Mouse (Mus musculus) heart, embryonic 15.5 days (tissue): ENCODE results near the gene Kcnq2. TPM values are rescaled to one million over a fixed set of nuclear protein-coding genes. Genes with fewer than 3 reads are reported as not detected.
A peak's percentile ranks its signal among the peaks of the same experiment; 100 is the strongest.

Experiments used
- ATAC-seq: fragments of 200-750 bp; cut with Nextera tagmentation; replicated peaks from 2 replicates; pipeline ENCODE4 v1.8.0; 2017; ENCODE audit warnings: low read depth, moderate TSS enrichment; ENCODE audit not compliant: insufficient number of reproducible peaks, insufficient read depth, low FRiP score
- H3K27ac ChIP-seq: fragments of 300-500 bp; sonication (generic); 2 replicates; pipeline ENCODE4 v1.5.1; 2015; ENCODE audit warnings: mild to moderate bottlenecking, inconsistent platforms
- H3K27me3 ChIP-seq: fragments of 300-500 bp; sonication (generic); 2 replicates; pipeline ENCODE4 v1.6.1; 2015; ENCODE audit warnings: inconsistent platforms
- H3K36me3 ChIP-seq: fragments of 300-500 bp; sonication (generic); 2 replicates; pipeline ENCODE4 v1.6.1; 2015; ENCODE audit warnings: mild to moderate bottlenecking, inconsistent platforms
- H3K4me1 ChIP-seq: fragments of 300-500 bp; sonication (generic); replicated peaks from 2 replicates; pipeline ENCODE4 v1.6.1; 2015; ENCODE audit warnings: inconsistent platforms
- H3K4me2 ChIP-seq: fragments of 300-500 bp; sonication (generic); 2 replicates; pipeline ENCODE4 v1.6.1; 2015; ENCODE audit warnings: inconsistent platforms, mild to moderate bottlenecking, moderate library complexity
- H3K4me3 ChIP-seq: fragments of 300-500 bp; sonication (generic); 2 replicates; pipeline ENCODE4 v1.5.1; 2015; ENCODE audit warnings: mild to moderate bottlenecking, inconsistent platforms
- H3K9ac ChIP-seq: fragments of 300-500 bp; sonication (generic); 2 replicates; pipeline ENCODE4 v1.6.1; 2015; ENCODE audit warnings: mild to moderate bottlenecking, inconsistent platforms
- H3K9me3 ChIP-seq: fragments of 300-500 bp; sonication (generic); replicated peaks from 2 replicates; pipeline ENCODE4 v1.6.1; 2016; ENCODE audit warnings: inconsistent platforms
- WGBS: fragments of 180-500 bp; shearing (Covaris S2); methylation state at CpG from one replicate; pipeline ENCODE4 v1.1.7; 2015; ENCODE audit warnings: mixed read lengths; 5-methylcytosine and 5-hydroxymethylcytosine counted together
- polyA plus RNA-seq: library from polyadenylated mRNA; unstranded; fragments of >200 nt; fragmentation: Nextera tagmentation; extraction: Ambion mirVana; gene quantifications from 2 replicates; pipeline ENCODE4 v1.2.1, GENCODE M21; 2015

The Kcnq2 gene
- polyA plus RNA-seq, 1 experiment from 2014 or later: 0.03 TPM

DNA sequence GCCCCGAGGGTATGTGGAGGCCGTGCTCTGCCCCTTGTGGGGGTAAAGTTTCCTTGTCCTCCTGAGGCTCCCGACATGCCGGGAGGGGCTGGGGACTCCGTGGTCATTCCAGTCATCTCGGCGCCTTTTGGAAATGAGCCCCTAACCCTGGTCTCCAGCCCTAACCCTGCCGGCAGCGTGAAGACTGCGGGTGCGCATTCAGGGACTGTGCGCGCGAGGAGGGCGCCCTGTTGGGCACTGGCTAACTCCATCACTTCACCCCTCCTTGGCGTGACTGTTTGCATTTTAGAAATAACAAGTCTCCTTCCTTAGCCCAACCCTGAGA lies 95.8 kb downstream of the Kcnq2 start:
- H3K4me3 ChIP-seq: peak overlapping the region; percentile 51
- no peak overlapping the region for H3K27ac ChIP-seq
- 1% methylated on average over 16 of the region's 16 CpGs for WGBS

GRCm38 (mm10) chr2:181038644-181039355 lies 96.3 kb downstream of the Kcnq2 start:
- Histone ChIP-seq H3K4me1 (peaks cover 13% of the 10 kb centered on the region), H3K4me2 (peak overlapping the region; percentile 90), H3K27me3 (peaks cover 98% of the 10 kb centered on the region), H3K4me3 (peak overlapping the region; percentile 51), H3K9ac (peak overlapping the region; percentile 33), H3K9me3 (no peaks in the 10 kb centered on the region), H3K36me3 (no peaks in the 10 kb centered on the region), H3K27ac (no peak overlapping the region)
- under 1% methylated on average over 57 of the region's 63 CpGs for WGBS
- no peak for ATAC-seq

More for the DNA sequence above, 95.8 kb downstream of the Kcnq2 start:
- Histone ChIP-seq H3K4me2 (peak overlapping the region; percentile 90), H3K4me1 (peaks cover 12% of the 10 kb centered on the region), H3K9me3 (no peaks in the 10 kb centered on the region), H3K27me3 (peaks cover 93% of the 10 kb centered on the region), H3K36me3 (no peaks in the 10 kb centered on the region), H3K9ac (peak overlapping the region; percentile 33; the same call in 1 of the 2 replicates)
- no peak for ATAC-seq

DNA sequence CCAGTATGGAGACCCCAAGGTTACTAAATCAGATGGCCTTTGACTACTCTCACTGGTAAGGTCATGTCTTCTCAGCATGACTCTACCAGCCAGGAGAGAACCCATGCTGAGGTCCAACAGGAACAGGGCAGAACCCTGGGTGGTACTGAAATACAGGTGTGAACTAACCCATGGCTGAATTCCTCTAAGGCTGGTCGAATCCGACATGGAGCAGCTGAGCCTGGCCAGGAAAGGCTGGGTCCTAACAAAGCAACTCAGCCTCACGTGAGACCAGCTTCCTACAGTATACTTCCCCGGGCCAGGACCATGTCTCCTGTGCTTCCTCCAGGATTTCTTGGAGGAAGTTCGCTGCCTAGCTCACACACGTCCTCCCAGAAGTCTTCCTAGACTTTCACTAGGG lies 98.5 kb downstream of the Kcnq2 start:
- WGBS: 63% methylated on average over 6 of the region's 6 CpGs
- no peak overlapping the region for H3K4me3 ChIP-seq

DNA sequence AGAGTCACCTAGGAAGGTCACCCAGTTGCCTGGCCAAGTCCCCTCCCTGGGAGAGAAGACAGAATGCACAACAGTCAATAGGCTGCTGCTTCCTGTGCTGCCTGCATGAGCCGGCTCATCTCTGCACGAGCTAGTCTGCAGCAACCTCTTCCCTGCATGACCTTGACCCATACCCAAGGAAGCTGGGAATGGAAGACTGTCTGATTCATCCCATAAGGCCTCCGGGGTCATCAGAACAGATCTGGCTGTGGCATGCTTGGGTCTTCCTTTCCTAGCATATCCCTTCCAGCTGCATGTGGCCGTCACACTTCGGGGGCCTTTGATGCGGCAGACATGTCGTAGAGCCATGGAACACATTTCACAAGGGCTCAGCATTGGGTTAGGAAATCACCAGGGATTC lies 99.9 kb downstream of the Kcnq2 start:
- no peak overlapping the region for H3K4me3 ChIP-seq
- H3K4me2 ChIP-seq: no peak overlapping the region
- H3K27me3 ChIP-seq: peaks cover 96% of the 10 kb centered on the region
- H3K9ac ChIP-seq: no peak overlapping the region
- H3K27ac ChIP-seq: no peak overlapping the region
- peaks cover 27% of the 10 kb centered on the region for H3K4me1 ChIP-seq
- WGBS: 77% methylated on average over 7 of the region's 7 CpGs
- no peak for ATAC-seq
- no peaks in the 10 kb centered on the region for H3K9me3 ChIP-seq
- no peaks in the 10 kb centered on the region for H3K36me3 ChIP-seq

More for the DNA sequence above, 98.5 kb downstream of the Kcnq2 start:
- ATAC-seq: no peak
- H3K9ac ChIP-seq: no peak overlapping the region
- peaks cover 27% of the 10 kb centered on the region for H3K4me1 ChIP-seq
- H3K27me3 ChIP-seq: peaks cover 96% of the 10 kb centered on the region
- H3K9me3 ChIP-seq: no peaks in the 10 kb centered on the region
- no peak overlapping the region for H3K4me2 ChIP-seq
- no peak overlapping the region for H3K27ac ChIP-seq
- no peaks in the 10 kb centered on the region for H3K36me3 ChIP-seq

DNA sequence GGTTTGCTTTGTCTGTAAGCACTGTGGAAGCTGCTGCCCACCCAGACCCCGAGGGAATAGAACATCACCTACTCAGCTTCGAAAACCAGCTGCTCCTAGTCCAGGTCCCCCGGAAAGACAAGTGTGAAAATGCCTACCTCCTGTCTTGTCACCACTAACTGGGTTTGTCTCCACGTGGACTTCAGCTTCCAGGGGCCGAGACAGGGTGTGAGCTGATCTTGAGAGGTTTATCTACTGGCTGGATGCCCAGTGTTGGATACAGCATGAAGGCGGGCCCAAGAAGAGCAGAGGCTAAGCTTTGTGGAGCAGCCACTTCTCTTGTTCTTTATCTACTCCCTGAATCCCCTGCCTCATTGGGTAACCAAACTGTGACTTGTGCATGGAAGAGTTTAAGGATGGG lies 101.8 kb downstream of the Kcnq2 start:
- no peak overlapping the region for H3K9ac ChIP-seq
- 24% methylated on average over 6 of the region's 6 CpGs for WGBS
- no peak overlapping the region for H3K27ac ChIP-seq
- peaks cover 15% of the 10 kb centered on the region for H3K4me1 ChIP-seq
- no peaks in the 10 kb centered on the region for H3K36me3 ChIP-seq
- no peak overlapping the region for H3K4me2 ChIP-seq
- peaks cover 96% of the 10 kb centered on the region for H3K27me3 ChIP-seq
- H3K9me3 ChIP-seq: no peaks in the 10 kb centered on the region
- no peak for ATAC-seq
- no peak overlapping the region for H3K4me3 ChIP-seq

GRCm38 (mm10) chr2:181032407-181032806 lies 102.7 kb downstream of the Kcnq2 start:
- Histone ChIP-seq H3K36me3 (no peaks in the 10 kb centered on the region), H3K4me1 (peaks cover 15% of the 10 kb centered on the region), H3K27ac (no peak overlapping the region), H3K9ac (no peak overlapping the region), H3K9me3 (no peaks in the 10 kb centered on the region), H3K27me3 (peaks cover 96% of the 10 kb centered on the region), H3K4me2 (no peak overlapping the region), H3K4me3 (no peak overlapping the region)
- no peak for ATAC-seq
- WGBS: 29% methylated on average over 5 of the region's 5 CpGs

DNA sequence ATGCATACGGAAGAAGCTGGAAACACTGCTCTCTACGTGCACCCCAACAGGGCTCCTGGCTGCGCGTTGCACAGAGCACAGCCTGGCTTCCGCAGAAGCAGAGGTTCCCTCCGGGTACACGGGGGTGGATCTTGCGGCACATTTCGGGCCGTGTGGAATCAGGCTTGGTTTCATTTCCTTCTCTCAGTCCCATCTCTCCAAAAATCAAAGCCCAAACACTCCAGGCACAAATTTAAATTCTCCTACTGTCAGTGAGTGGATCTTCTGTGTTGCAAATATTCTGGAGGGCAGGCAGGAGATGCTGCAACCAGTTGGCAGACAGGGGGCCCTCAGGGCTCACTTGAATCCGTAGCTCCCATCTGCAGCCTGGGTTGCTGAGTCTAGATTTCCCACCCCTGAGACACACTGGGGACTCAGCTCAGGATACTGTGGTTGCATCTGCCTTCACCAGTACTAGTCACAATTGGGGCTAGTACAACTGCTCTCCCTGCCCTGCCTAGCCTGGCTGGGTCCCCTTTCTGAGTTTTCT lies 103.6 kb downstream of the Kcnq2 start:
- ATAC-seq: no peak
- 76% methylated on average over 11 of the region's 11 CpGs for WGBS
- no peak overlapping the region for H3K27ac ChIP-seq
- no peak overlapping the region for H3K4me2 ChIP-seq
- H3K36me3 ChIP-seq: no peaks in the 10 kb centered on the region
- H3K9me3 ChIP-seq: no peaks in the 10 kb centered on the region
- H3K4me1 ChIP-seq: peaks cover 15% of the 10 kb centered on the region
- no peak overlapping the region for H3K9ac ChIP-seq
- peaks cover 87% of the 10 kb centered on the region for H3K27me3 ChIP-seq
- no peak overlapping the region for H3K4me3 ChIP-seq

Other genes starting within 250 kb of the Kcnq2 start
- gene Ythdf1, start 214.4 kb downstream of the Kcnq2 start, polyA plus RNA-seq: 32.9 and 42.2 TPM in 2 replicates
- gene Birc7, start 206.3 kb downstream of the Kcnq2 start, polyA plus RNA-seq: 0.11 TPM in 1 of 2 replicates, not detected in the other
- 38.2 and 49.5 TPM in 2 replicates for gene Nkain4, start 180.6 kb downstream of the Kcnq2 start, polyA plus RNA-seq
- 71.8 and 92.4 TPM in 2 replicates for gene Arfgap1, start 168.1 kb downstream of the Kcnq2 start, polyA plus RNA-seq
- 0.04 and 0.43 TPM in 2 replicates for gene Col20a1, start 148.8 kb downstream of the Kcnq2 start, polyA plus RNA-seq
- 0.28 and 0.75 TPM in 2 replicates for gene Chrna4, start 91.8 kb downstream of the Kcnq2 start, polyA plus RNA-seq
- 12.1 and 13.2 TPM in 2 replicates for gene Eef1a2, start 21.7 kb upstream of the Kcnq2 start, polyA plus RNA-seq
- 146 and 165 TPM in 2 replicates for gene Ppdpf, start 51.9 kb upstream of the Kcnq2 start, polyA plus RNA-seq
- 0.05 TPM in 1 of 2 replicates, not detected in the other for gene Ptk6, start 67.5 kb upstream of the Kcnq2 start, polyA plus RNA-seq
- 0.09 and 0.10 TPM in 2 replicates for gene Srms, start 77.9 kb upstream of the Kcnq2 start, polyA plus RNA-seq
- 0.10 TPM in 1 of 2 replicates, not detected in the other for gene Fndc11, start 84.7 kb upstream of the Kcnq2 start, polyA plus RNA-seq
- 0.87 and 1.9 TPM in 2 replicates for gene Helz2, start 106.7 kb upstream of the Kcnq2 start, polyA plus RNA-seq
- gene Gmeb2, start 152.7 kb upstream of the Kcnq2 start, polyA plus RNA-seq: 7.4 and 9.5 TPM in 2 replicates
- 0.89 and 13.4 TPM in 2 replicates for gene Stmn3, start 179.2 kb upstream of the Kcnq2 start, polyA plus RNA-seq
- 18.0 and 27.9 TPM in 2 replicates for gene Rtel1, start 184.4 kb upstream of the Kcnq2 start, polyA plus RNA-seq
- 24.1 and 32.2 TPM in 2 replicates for gene Zgpat, start 229.6 kb upstream of the Kcnq2 start, polyA plus RNA-seq
- 53.2 and 59.4 TPM in 2 replicates for gene Arfrp1, start 230.1 kb upstream of the Kcnq2 start, polyA plus RNA-seq
- 12.0 and 18.9 TPM in 2 replicates for gene Lime1, start 244.8 kb upstream of the Kcnq2 start, polyA plus RNA-seq